Comparison of ENCODE assay signal across 11 mouse cellular contexts in the genomic region with DNA sequence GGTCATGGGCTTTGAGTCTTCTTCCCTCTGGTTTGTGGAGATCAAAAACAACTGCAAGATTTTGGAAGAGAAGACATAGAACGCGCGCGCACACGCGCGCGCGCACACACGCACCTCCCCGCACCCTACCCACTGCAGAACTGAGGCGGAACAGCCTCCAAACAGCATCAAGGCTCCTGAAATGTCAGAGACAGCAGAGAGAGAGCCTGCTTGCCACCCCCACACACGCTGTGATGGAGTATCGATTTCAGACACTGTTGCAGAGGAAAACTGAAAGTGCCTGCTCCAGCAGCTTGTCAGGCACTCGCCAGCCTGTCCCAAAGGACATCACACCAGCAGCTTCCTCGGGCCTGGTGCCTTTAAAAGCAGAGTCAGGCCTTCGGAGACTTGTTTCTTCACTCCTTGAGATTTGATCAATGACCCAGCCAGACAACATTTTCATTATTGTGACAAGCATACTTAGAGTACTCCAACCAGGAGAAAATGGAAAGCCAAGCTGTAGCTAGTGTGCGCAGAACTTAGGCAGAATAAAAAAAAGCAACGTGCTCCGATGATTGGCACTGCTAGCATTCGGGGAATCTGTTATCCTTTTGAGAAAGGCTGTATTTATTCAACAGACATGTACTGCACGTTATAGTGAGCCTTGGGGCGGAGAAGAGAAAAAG.
DNase-seq lines count a peak whose midpoint lies in the region; ATAC-seq and TF ChIP-seq lines count a peak whose summit lies in the region.
"Had no signal": no experiment of that assay in that cellular context is flagged by ENCODE, and none has a peak within 500 bp of the region (broad histone marks: within the 10 kb centered on the region; RNA-seq: fewer than 3 reads in every experiment).

No protein-coding gene starts in this region.

- peak overlapping the region; percentile 33 for H3K4me3 ChIP-seq in kidney, embryonic 16.5 days (ENCODE audit: low read length)
- no peak overlapping the region for H3K4me3 ChIP-seq in cerebellum, adult 2 months (replicated peaks; ENCODE audit: insufficient read depth, low read depth, low read length)
- H3K4me3 ChIP-seq: liver, embryonic 15.5 days had no signal

- no peak for TF ChIP-seq POLR2A in cerebellum, adult 2 months (IDR thresholded peaks at IDR 0.05; ENCODE audit: borderline replicate concordance, insufficient read depth, low read length)

- WGBS in kidney, embryonic 16.5 days = 50% methylated on average over 23 of the region's 23 CpGs
- WGBS in cerebellum, adult 2 months = 78% methylated on average over 23 of the region's 23 CpGs

- H3K9ac ChIP-seq in kidney, embryonic 16.5 days (replicated peaks; ENCODE audit: low read length) = no peak overlapping the region; the same call in 1 of the 2 replicates
- H3K9ac ChIP-seq: liver, embryonic 15.5 days had no signal

- no peak overlapping the region for H3K27ac ChIP-seq in kidney, embryonic 16.5 days (ENCODE audit: low read length)
- H3K27ac ChIP-seq in cerebellum, adult 2 months (ENCODE audit: insufficient read depth, low read length) = no peak overlapping the region
- H3K27ac ChIP-seq: liver, embryonic 15.5 days had no signal

- H3K27me3 ChIP-seq in kidney, embryonic 16.5 days (ENCODE audit: insufficient read depth, low read length) = no peaks in the 10 kb centered on the region
- H3K27me3 ChIP-seq in cerebellum, adult 2 months (ENCODE audit: control insufficient read depth, insufficient read depth, low read length) = no peaks in the 10 kb centered on the region
- H3K27me3 ChIP-seq: liver, embryonic 15.5 days had no signal

- peak; percentile 44; the same call in 1 of the 2 replicates for ATAC-seq in kidney, embryonic 16.5 days (ENCODE audit: low FRiP score, low TSS enrichment)

- no peaks in the 10 kb centered on the region for H3K9me3 ChIP-seq in kidney, embryonic 16.5 days (ENCODE audit: low read length)
- H3K9me3 ChIP-seq: liver, embryonic 15.5 days had no signal

- H3K4me1 ChIP-seq in kidney, embryonic 16.5 days (ENCODE audit: insufficient read depth, low read length) = peaks cover 20% of the 10 kb centered on the region
- no peaks in the 10 kb centered on the region for H3K4me1 ChIP-seq in cerebellum, adult 2 months (ENCODE audit: control insufficient read depth, insufficient read depth, low read length)
- H3K4me1 ChIP-seq: liver, embryonic 15.5 days had no signal

- peak overlapping the region; percentile 42 for H3K4me2 ChIP-seq in kidney, embryonic 16.5 days (replicated peaks; ENCODE audit: low read depth, low read length)
- H3K4me2 ChIP-seq: liver, embryonic 15.5 days had no signal

- no peak for TF ChIP-seq CTCF in cerebellum, adult 2 months (IDR thresholded peaks at IDR 0.05; ENCODE audit: borderline replicate concordance, insufficient read depth, low read depth, low read length)

- no peak for DNase-seq in kidney, adult 18-20 months
- peak; percentile 34 for DNase-seq in embryo, embryonic 11 days
- DNase-seq in layer of hippocampus, adult 11-12 months (ENCODE audit: low spot score) = peak; percentile 61
- DNase-seq in right cerebral cortex, adult 2 months (ENCODE audit: low spot score in 2 of 2) = peak; percentile 44 to 56
- DNase-seq in cerebellum, adult 2 months = no peak
- DNase-seq in c-Kit-positive CD71-positive TER-119-positive erythroid progenitor cells, embryonic 14.5 days (ENCODE audit: low spot score) = no peak
- no peak for DNase-seq in cerebellum, adult 9-11 months
- DNase-seq: thymus, adult 18-20 months had no signal

- H3K36me3 ChIP-seq in kidney, embryonic 16.5 days (ENCODE audit: insufficient read depth, low read length) = no peaks in the 10 kb centered on the region
- H3K36me3 ChIP-seq: G1E; liver, embryonic 15.5 days had no signal

Comparison
In these comparisons a context has a peak if more than half of its experiments do, and no peak if none do; other contexts are left out.
1. DNase-seq: peak in embryo, embryonic 11 days (single experiment), layer of hippocampus, adult 11-12 months (single experiment) and right cerebral cortex, adult 2 months (2 of 2); none in kidney, adult 18-20 months (single experiment), cerebellum, adult 2 months (0 of 2), c-Kit-positive CD71-positive TER-119-positive erythroid progenitor cells, embryonic 14.5 days (single experiment) and cerebellum, adult 9-11 months (single experiment).